Mouse (Mus musculus) heart, adult 2 months (tissue): ENCODE measurements around the gene Pxylp1.

Experiments
- CTCF ChIP-seq: fragments of 200-600 bp; IDR thresholded peaks from 2 replicates; pipeline ENCODE4 v1.8.1; 2022; ENCODE audit warnings: antibody characterized with exemption, mild to moderate bottlenecking, moderate library complexity
- EP300 ChIP-seq: fragments of 200-500 bp; IDR thresholded peaks from 2 replicates; pipeline ENCODE4 v1.6.1; 2011; ENCODE audit warnings: low read depth, low read length, control low read depth; ENCODE audit not compliant: insufficient read depth
- POLR2A ChIP-seq: fragments of 200-500 bp; IDR thresholded peaks from 2 replicates; pipeline ENCODE4 v1.6.1; 2011; ENCODE audit warnings: mild to moderate bottlenecking, low read depth, low read length, control low read depth; ENCODE audit not compliant: insufficient read depth

DNA sequence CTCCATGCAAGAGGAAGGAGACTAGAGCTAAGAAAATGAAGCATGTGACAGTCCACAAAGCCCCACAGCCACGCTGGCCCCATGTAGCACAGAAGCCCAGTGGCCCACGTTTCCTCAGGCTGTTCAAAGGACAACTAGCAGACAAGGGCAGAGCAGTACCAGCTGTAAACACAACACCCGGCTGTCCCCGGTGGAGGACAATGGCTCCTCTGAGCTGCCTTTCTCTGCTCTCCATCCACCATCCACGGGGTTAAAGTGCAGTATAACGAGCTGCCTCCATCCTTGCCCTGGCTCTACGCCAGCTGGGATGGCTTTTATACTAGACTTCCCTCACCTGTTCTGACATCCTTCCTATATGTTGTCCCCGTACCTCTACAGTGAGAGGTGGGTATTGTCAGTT lies 55.5 kb downstream of the Pxylp1 start:
- TF ChIP-seq POLR2A, result no peak
- TF ChIP-seq CTCF, result no peak
- TF ChIP-seq EP300, result no peak
